Mouse (Mus musculus): ENCODE measurements around the gene Wdfy4. TPM values are rescaled to one million over a fixed set of nuclear protein-coding genes. Genes with fewer than 3 reads are reported as not detected.

Wdfy4 gene
- total RNA-seq, 2 experiments from 2014 or later: 0.41 to 0.42 TPM

DNA sequence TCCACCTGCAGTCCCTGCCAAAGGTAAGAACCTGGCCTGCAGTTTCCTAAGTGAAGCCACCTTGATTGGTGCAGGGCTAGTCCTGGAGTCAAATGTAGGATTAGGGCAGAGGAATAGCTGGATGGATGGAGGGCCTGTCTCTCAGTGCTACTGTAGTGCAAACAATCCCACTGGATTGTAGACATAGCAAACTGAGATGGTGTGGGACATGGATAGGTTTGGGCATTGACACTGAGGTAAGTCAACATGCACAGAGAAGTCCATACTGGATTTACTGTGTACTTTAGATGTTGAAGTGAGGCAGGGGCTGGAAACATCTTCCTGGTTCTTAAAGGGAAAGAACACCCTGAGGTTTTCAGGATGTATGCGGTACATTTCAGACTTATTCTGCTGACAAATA is 267.4 kb downstream of the Wdfy4 start:
- no peak for DNase-seq
- intact Hi-C loops (cut with DNase I): no loop called here
- no peak for TF ChIP-seq CTCF (IDR thresholded peaks at IDR 0.05)
- Histone ChIP-seq H3K27ac (no peak overlapping the region), H3K4me3 (no peak overlapping the region)

DNA sequence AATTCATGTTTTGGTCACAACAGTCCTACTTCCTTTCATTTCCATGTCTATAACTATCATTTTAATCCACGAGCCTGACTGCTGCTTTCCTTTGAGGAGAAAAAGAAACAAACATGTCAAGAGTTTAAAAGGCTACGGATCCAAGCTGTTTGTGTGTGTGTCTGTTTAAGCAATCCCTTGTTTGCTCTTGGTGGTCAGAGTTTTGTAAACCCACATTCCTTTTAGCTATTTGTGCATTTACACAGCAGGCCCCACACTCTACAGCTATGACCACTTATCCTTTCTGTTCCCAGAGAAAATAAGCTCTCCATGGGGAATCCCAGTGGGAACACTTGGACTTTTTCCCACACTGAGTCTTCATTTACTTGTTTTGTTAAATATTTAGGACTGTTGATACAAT is 269.9 kb downstream of the Wdfy4 start:
- H3K27ac ChIP-seq: no peak overlapping the region; the same call in 1 of the 2 replicates
- no peak for TF ChIP-seq CTCF (IDR thresholded peaks at IDR 0.05)
- intact Hi-C loops (cut with DNase I): no loop called here
- DNase-seq: no peak
- no peak overlapping the region for H3K4me3 ChIP-seq

DNA sequence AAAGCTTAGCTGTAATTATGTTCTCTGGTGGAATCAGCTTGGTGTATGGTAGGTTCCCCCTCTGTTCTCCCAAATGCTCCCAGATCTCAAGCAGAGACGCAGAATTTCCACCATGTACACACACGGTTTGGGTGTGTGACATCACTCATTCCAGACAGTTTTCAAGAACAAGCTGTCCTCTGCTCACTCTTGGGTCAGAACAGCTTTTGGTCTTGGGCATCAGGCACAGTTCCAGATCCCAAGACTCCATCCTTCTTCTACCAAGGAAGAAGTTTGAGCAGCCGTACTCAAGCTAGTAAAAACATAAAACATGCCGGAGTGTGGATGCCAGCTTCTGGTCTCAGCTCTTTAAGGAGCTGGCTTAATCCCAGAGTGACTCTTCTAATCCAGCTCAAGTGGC is 274.1 kb downstream of the Wdfy4 start:
- no peak for TF ChIP-seq CTCF (IDR thresholded peaks at IDR 0.05)
- DNase-seq: no peak
- H3K27ac ChIP-seq: no peak overlapping the region
- intact Hi-C loops (cut with DNase I): no loop called here
- H3K4me3 ChIP-seq: no peak overlapping the region

Other genes with a start within 250 kb of the Wdfy4 start
- under 1 TPM in 1 of 2 experiments, not detected in 1; 0.31 TPM for gene Lrrc18, start 194.1 kb downstream of the Wdfy4 start, total RNA-seq (2021)
- 1 to 10 TPM in 1 of 2 experiments, under 1 TPM in 1; 0.97 to 1.2 TPM for gene Arhgap22, start 28.5 kb upstream of the Wdfy4 start, total RNA-seq (2021)

All from gastrocnemius, adult 2 months (tissue).